Mouse (Mus musculus) myocyte (in vitro differentiated cells): ENCODE results near the gene Ccna2. TPM values are rescaled to one million over a fixed set of nuclear protein-coding genes. Genes with fewer than 3 reads are reported as not detected.
"Not testable (repeated sequence)": the region's sequence is repeated elsewhere in the genome, so short reads cannot be mapped to it uniquely, and the experiment has no call there.

Source experiments
- H3K27me3 ChIP-seq: one replicate; pipeline ENCODE4 v1.6.1; 2011; ENCODE audit not compliant: control insufficient read depth, insufficient read depth, insufficient read length
- H3K36me3 ChIP-seq: one replicate; pipeline ENCODE4 v1.6.1; 2011; ENCODE audit not compliant: control insufficient read depth, insufficient read depth
- H3K4me2 ChIP-seq: one replicate; pipeline ENCODE4 v1.6.1; 2011; ENCODE audit warnings: low read depth, control low read depth
- H3K4me3 ChIP-seq: one replicate; pipeline ENCODE4 v1.5.1; 2011; ENCODE audit warnings: mild to moderate bottlenecking, control low read depth, moderate library complexity
- H3K79me2 ChIP-seq: one replicate; pipeline ENCODE4 v1.6.1; 2011; ENCODE audit not compliant: control insufficient read depth, insufficient read depth
- H3ac ChIP-seq: one replicate; pipeline ENCODE4 v1.6.1; 2011; ENCODE audit not compliant: control insufficient read depth, insufficient read length
- CEBPB ChIP-seq: IDR thresholded peaks from 2 replicates; pipeline ENCODE4 v1.6.1; 2011; ENCODE audit warnings: mild to moderate bottlenecking, moderate library complexity; ENCODE audit not compliant: poor library complexity, insufficient read depth, severe bottlenecking
- E2F4 ChIP-seq: IDR thresholded peaks from one replicate; pipeline ENCODE4 v1.6.1; 2011; ENCODE audit warnings: mild to moderate bottlenecking, control low read depth, moderate library complexity; ENCODE audit not compliant: insufficient read depth
- MAX ChIP-seq: IDR thresholded peaks from one replicate; pipeline ENCODE4 v1.6.1; 2011; ENCODE audit warnings: low read depth, mild to moderate bottlenecking, control low read depth
- MYOD1 ChIP-seq, 3 experiments: IDR thresholded peaks; one replicate each; pipeline ENCODE4 v1.6.1; 2011; ENCODE audit warnings: control low read depth in 2 of 3, low read depth in 2 of 3, mild to moderate bottlenecking in 2 of 3, moderate library complexity in 1 of 3; ENCODE audit not compliant: insufficient read length in 2 of 3, control insufficient read depth in 1 of 3
- MYOG ChIP-seq, 3 experiments: IDR thresholded peaks; one replicate each; pipeline ENCODE4 v1.6.1; 2011; ENCODE audit warnings: control low read depth in 2 of 3, low read depth in 2 of 3, mild to moderate bottlenecking in 2 of 3; ENCODE audit not compliant: insufficient read length in 2 of 3, control insufficient read depth in 1 of 3, insufficient read depth in 1 of 3
- POLR2A ChIP-seq: IDR thresholded peaks from one replicate; pipeline ENCODE4 v1.6.1; 2011; ENCODE audit warnings: low read depth, mild to moderate bottlenecking, control low read depth, moderate library complexity; ENCODE audit not compliant: insufficient read length
- POLR2AphosphoS2 ChIP-seq: IDR thresholded peaks from one replicate; pipeline ENCODE4 v1.6.1; 2011; ENCODE audit warnings: low read depth, control low read depth; ENCODE audit not compliant: insufficient read length
- REST ChIP-seq: IDR thresholded peaks from one replicate; pipeline ENCODE4 v1.6.1; 2011; ENCODE audit warnings: mild to moderate bottlenecking, control low read depth, moderate library complexity; ENCODE audit not compliant: insufficient read depth, insufficient read length
- SRF ChIP-seq: IDR thresholded peaks from one replicate; pipeline ENCODE4 v1.6.1; 2011; ENCODE audit warnings: low read depth; ENCODE audit not compliant: control insufficient read depth, insufficient read length
- TCF12 ChIP-seq: IDR thresholded peaks from one replicate; pipeline ENCODE4 v1.6.1; 2011; ENCODE audit warnings: mild to moderate bottlenecking, control low read depth; ENCODE audit not compliant: poor library complexity, insufficient read depth, severe bottlenecking
- TCF3 ChIP-seq: IDR thresholded peaks from one replicate; pipeline ENCODE4 v1.6.1; 2011; ENCODE audit warnings: low read depth, control low read depth; ENCODE audit not compliant: insufficient read length
- USF1 ChIP-seq: IDR thresholded peaks from one replicate; pipeline ENCODE4 v1.6.1; 2011; ENCODE audit warnings: low read depth, mild to moderate bottlenecking, control low read depth, moderate library complexity
- polyA plus RNA-seq: library from polyadenylated mRNA; unstranded; fragments of >200 nt; fragmentation: generic; extraction: Trizol; gene quantifications from one replicate; pipeline ENCODE4 v1.2.1, GENCODE M21; 2012; ENCODE audit warnings: missing spikeins

Ccna2 gene
- polyA plus RNA-seq, 1 experiment = 29.0 TPM

GRCm38 (mm10) chr3:36605894-36606783 is 34.2 kb upstream of the Ccna2 start:
- no peak for TF ChIP-seq POLR2A
- TF ChIP-seq USF1 = no peak
- no peak for TF ChIP-seq E2F4
- no peak for TF ChIP-seq TCF3
- no peak for TF ChIP-seq MAX
- no peaks in the 10 kb centered on the region for H3K27me3 ChIP-seq
- H3K79me2 ChIP-seq = no peaks in the 10 kb centered on the region

DNA sequence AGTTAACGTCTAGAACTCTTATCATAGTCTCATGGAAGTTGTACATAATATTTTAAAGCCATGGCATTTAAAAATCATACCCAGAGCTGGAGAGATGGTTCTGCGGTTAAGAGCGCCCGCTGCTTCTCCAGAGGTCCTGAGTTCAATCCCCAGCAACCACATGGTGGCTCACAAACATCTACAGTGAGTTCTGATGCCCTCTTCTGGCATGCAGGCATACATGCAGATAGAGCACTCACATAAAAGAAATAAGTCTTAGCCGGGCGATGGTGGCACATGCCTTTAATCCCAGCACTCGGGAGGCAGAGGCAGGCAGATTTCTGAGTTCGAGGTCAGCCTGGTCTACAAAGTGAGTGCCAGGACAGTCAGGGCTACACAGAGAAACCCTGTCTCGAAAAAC is 27.8 kb upstream of the Ccna2 start:
- H3K79me2 ChIP-seq, H3K36me3 ChIP-seq, H3K27me3 ChIP-seq, H3K4me3 ChIP-seq, H3K4me2 ChIP-seq, H3ac ChIP-seq: not testable (repeated sequence)

More at GRCm38 (mm10) chr3:36605894-36606783, 34.2 kb upstream of the Ccna2 start:
- no peak overlapping the region for H3K4me3 ChIP-seq
- no peak overlapping the region for H3K4me2 ChIP-seq
- H3ac ChIP-seq = no peak overlapping the region
- H3K36me3 ChIP-seq = peaks cover 4% of the 10 kb centered on the region

DNA sequence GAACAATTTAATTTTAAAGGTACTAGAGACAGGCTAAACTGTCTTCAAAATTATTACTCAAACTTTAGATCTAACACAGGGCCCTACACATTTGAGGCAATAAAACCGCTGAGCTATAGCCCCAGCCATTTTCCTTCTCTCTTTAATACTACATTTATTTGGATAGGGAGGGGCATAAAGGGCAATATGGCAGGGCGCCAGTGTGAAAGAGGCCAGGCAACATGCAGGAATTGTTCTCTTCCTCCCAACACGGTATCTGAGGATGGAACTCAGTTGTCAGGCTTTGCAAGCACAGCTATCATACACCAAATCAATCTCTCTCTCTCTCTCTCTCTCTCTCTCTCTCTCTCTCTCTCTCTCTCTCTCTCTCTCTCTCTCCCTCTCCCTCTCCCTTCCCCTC is 26.9 kb upstream of the Ccna2 start:
- H3ac ChIP-seq = no peak overlapping the region
- H3K4me3 ChIP-seq = no peak overlapping the region
- TF ChIP-seq MAX = no peak
- no peak for TF ChIP-seq USF1
- TF ChIP-seq REST = no peak
- TF ChIP-seq SRF = no peak
- no peak for TF ChIP-seq POLR2A
- TF ChIP-seq CEBPB = no peak
- no peak for TF ChIP-seq TCF12
- TF ChIP-seq MYOD1 (IDR thresholded peaks at IDR 0.05; ENCODE audit: control insufficient read depth in 1 of 3, insufficient read length in 2 of 3, low read depth in 2 of 3) = no peak
- no peak for TF ChIP-seq TCF3
- no peak for TF ChIP-seq E2F4
- no peak for TF ChIP-seq MYOG (IDR thresholded peaks at IDR 0.05; ENCODE audit: control insufficient read depth in 1 of 3, insufficient read depth in 1 of 3, insufficient read length in 2 of 3, low read depth in 2 of 3)
- no peak for TF ChIP-seq POLR2AphosphoS2
- H3K79me2 ChIP-seq = no peaks in the 10 kb centered on the region
- H3K27me3 ChIP-seq = no peaks in the 10 kb centered on the region
- H3K36me3 ChIP-seq = no peaks in the 10 kb centered on the region
- no peak overlapping the region for H3K4me2 ChIP-seq

- TF ChIP-seq CEBPB (no peak), POLR2AphosphoS2 (peak; percentile 34)
- H3K27me3 ChIP-seq = no peaks in the 10 kb centered on the region
- H3ac ChIP-seq = peak overlapping the region; percentile 1
- peak overlapping the region; percentile 73 for H3K4me2 ChIP-seq
- H3K79me2 ChIP-seq = peaks cover 41% of the 10 kb centered on the region
- H3K4me3 ChIP-seq = peak overlapping the region; percentile 52
- peaks cover 30% of the 10 kb centered on the region for H3K36me3 ChIP-seq
Observed at GRCm38 (mm10) chr3:36571361-36571826, 556 bp downstream of the Ccna2 start.

DNA sequence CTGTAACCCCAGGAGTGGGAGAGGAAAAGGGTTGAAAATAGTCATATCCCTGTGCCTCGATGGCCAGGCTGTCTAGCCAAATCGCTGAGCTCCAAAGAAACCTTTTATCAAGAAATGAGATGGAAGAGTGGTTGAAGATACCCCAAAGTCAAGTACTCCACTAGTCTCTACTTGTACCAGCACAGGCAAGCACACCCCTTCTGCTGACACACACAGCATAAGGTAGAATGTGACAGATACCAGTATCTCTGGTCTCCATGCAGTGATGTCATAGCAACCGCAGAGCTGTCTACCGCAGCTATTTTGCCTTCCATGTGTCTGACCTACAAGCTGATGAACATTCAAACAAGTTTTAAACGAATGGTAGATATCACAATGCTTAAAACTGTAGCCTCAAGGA is 2.1 kb downstream of the Ccna2 start:
- H3K27me3 ChIP-seq = no peaks in the 10 kb centered on the region
- peak overlapping the region; percentile 52 for H3K4me3 ChIP-seq
- H3ac ChIP-seq = no peak overlapping the region
- H3K36me3 ChIP-seq = peaks cover 39% of the 10 kb centered on the region
- peak overlapping the region; percentile 73 for H3K4me2 ChIP-seq
- TF ChIP-seq SRF = no peak
- TF ChIP-seq REST = no peak
- TF ChIP-seq POLR2A = no peak
- no peak for TF ChIP-seq MYOD1 (IDR thresholded peaks at IDR 0.05; ENCODE audit: control insufficient read depth in 1 of 3, insufficient read length in 2 of 3, low read depth in 2 of 3)
- TF ChIP-seq MYOG (IDR thresholded peaks at IDR 0.05; ENCODE audit: control insufficient read depth in 1 of 3, insufficient read depth in 1 of 3, insufficient read length in 2 of 3, low read depth in 2 of 3) = no peak
- TF ChIP-seq POLR2AphosphoS2 = no peak
- no peak for TF ChIP-seq CEBPB
- H3K79me2 ChIP-seq = peaks cover 41% of the 10 kb centered on the region

- TF ChIP-seq SRF (no peak), TCF12 (no peak), POLR2A (no peak), TCF3 (no peak), CEBPB (no peak), REST (no peak), MYOD1 (IDR thresholded peaks at IDR 0.05; ENCODE audit: control insufficient read depth in 1 of 3, insufficient read length in 2 of 3, low read depth in 2 of 3) (no peak), POLR2AphosphoS2 (no peak), MAX (no peak)
Observed at GRCm38 (mm10) chr3:36563666-36564065, 8.3 kb downstream of the Ccna2 start.

More at GRCm38 (mm10) chr3:36563666-36564065, 8.3 kb downstream of the Ccna2 start:
- Histone ChIP-seq H3K36me3 (peaks cover 56% of the 10 kb centered on the region), H3K27me3 (no peaks in the 10 kb centered on the region), H3ac (no peak overlapping the region), H3K4me3 (no peak overlapping the region), H3K79me2 (peaks cover 13% of the 10 kb centered on the region), H3K4me2 (no peak overlapping the region)
